Mouse (Mus musculus): ENCODE results near the gene Gm13278. TPM values are rescaled to one million over a fixed set of nuclear protein-coding genes. Genes with fewer than 3 reads are reported as not detected.
"Not testable (repeated sequence)": the region's sequence is repeated elsewhere in the genome, so short reads cannot be mapped to it uniquely, and the experiment has no call there.

The Gm13278 gene
- polyA plus RNA-seq (2014; fragmentation: Nextera tagmentation; extraction: Ambion mirVana): not detected in 2 replicates

- not testable (repeated sequence) for H3K27me3 ChIP-seq (ENCODE audit: insufficient read depth, low read length); ATAC-seq (ENCODE audit: insufficient read depth); DNase-seq; H3K36me3 ChIP-seq (ENCODE audit: insufficient read depth); H3K9ac ChIP-seq; H3K9me3 ChIP-seq (ENCODE audit: low read depth, low read length); H3K4me2 ChIP-seq; H3K4me3 ChIP-seq (ENCODE audit: low read depth, low read length); H3K4me1 ChIP-seq (ENCODE audit: insufficient read depth); H3K27ac ChIP-seq (ENCODE audit: low read depth)
- no CpG with 5 or more reads among the region's 28 CpGs for WGBS
Measured at GRCm38 (mm10) chr4:88791250-88791649, at the start of gene Gm13278. Gene Gm13278, plus strand, starts transcription at chr4:88791550.

GRCm38 (mm10) chr4:88742771-88743371 lies 48.5 kb upstream of the Gm13278 start:
- Histone ChIP-seq H3K36me3 (ENCODE audit: insufficient read depth) (no peaks in the 10 kb centered on the region), H3K4me1 (ENCODE audit: insufficient read depth) (peaks cover 5% of the 10 kb centered on the region; the same call in 1 of the 2 replicates), H3K4me3 (ENCODE audit: low read depth, low read length) (no peak overlapping the region), H3K9ac (no peak overlapping the region), H3K27me3 (ENCODE audit: insufficient read depth, low read length) (no peaks in the 10 kb centered on the region), H3K9me3 (ENCODE audit: low read depth, low read length) (no peaks in the 10 kb centered on the region), H3K27ac (ENCODE audit: low read depth) (no peak overlapping the region), H3K4me2 (no peak overlapping the region)
- TF ChIP-seq CTCF (IDR thresholded peaks at IDR 0.05; ENCODE audit: low read depth): peak; percentile 42
- no peak for ATAC-seq (ENCODE audit: insufficient read depth)
- 53% methylated on average over 7 of the region's 7 CpGs for WGBS
- peak; percentile 58 for DNase-seq

GRCm38 (mm10) chr4:88744207-88744606 lies 47.1 kb upstream of the Gm13278 start:
- no peak overlapping the region for H3K4me2 ChIP-seq
- H3K27ac ChIP-seq (ENCODE audit: low read depth): no peak overlapping the region
- H3K9me3 ChIP-seq (ENCODE audit: low read depth, low read length): no peaks in the 10 kb centered on the region
- no peak overlapping the region for H3K4me3 ChIP-seq (ENCODE audit: low read depth, low read length)
- no peaks in the 10 kb centered on the region for H3K36me3 ChIP-seq (ENCODE audit: insufficient read depth)
- H3K4me1 ChIP-seq (ENCODE audit: insufficient read depth): peaks cover 5% of the 10 kb centered on the region; the same call in 1 of the 2 replicates
- DNase-seq (no peak), ATAC-seq (ENCODE audit: insufficient read depth) (no peak; the same call in 1 of the 2 replicates)
- no peaks in the 10 kb centered on the region for H3K27me3 ChIP-seq (ENCODE audit: insufficient read depth, low read length)
- no peak overlapping the region for H3K9ac ChIP-seq
- no peak for TF ChIP-seq CTCF (IDR thresholded peaks at IDR 0.05; ENCODE audit: low read depth)
- WGBS: 69% methylated on average over 3 of the region's 3 CpGs

GRCm38 (mm10) chr4:88749926-88750325 lies 41.4 kb upstream of the Gm13278 start:
- H3K9me3 ChIP-seq (ENCODE audit: low read depth, low read length): no peaks in the 10 kb centered on the region
- WGBS: 49% methylated on average over 6 of the region's 6 CpGs
- H3K27me3 ChIP-seq (ENCODE audit: insufficient read depth, low read length): no peaks in the 10 kb centered on the region
- DNase-seq (no peak), ATAC-seq (ENCODE audit: insufficient read depth) (no peak)
- H3K27ac ChIP-seq (ENCODE audit: low read depth): no peak overlapping the region
- no peak for TF ChIP-seq CTCF (IDR thresholded peaks at IDR 0.05; ENCODE audit: low read depth)
- no peak overlapping the region for H3K9ac ChIP-seq
- no peak overlapping the region for H3K4me2 ChIP-seq
- H3K4me1 ChIP-seq (ENCODE audit: insufficient read depth): no peaks in the 10 kb centered on the region
- no peaks in the 10 kb centered on the region for H3K36me3 ChIP-seq (ENCODE audit: insufficient read depth)
- no peak overlapping the region for H3K4me3 ChIP-seq (ENCODE audit: low read depth, low read length)

- H3K4me3 ChIP-seq (ENCODE audit: low read depth, low read length); H3K9me3 ChIP-seq (ENCODE audit: low read depth, low read length); H3K27ac ChIP-seq (ENCODE audit: low read depth); H3K4me1 ChIP-seq (ENCODE audit: insufficient read depth); DNase-seq; H3K27me3 ChIP-seq (ENCODE audit: insufficient read depth, low read length); H3K9ac ChIP-seq; H3K36me3 ChIP-seq (ENCODE audit: insufficient read depth); H3K4me2 ChIP-seq; ATAC-seq (ENCODE audit: insufficient read depth): not testable (repeated sequence)
- TF ChIP-seq CTCF (IDR thresholded peaks at IDR 0.05; ENCODE audit: low read depth): 0 out of 2 replicates have a peak, but pooled peaks have one; percentile 16
- WGBS: 73% methylated on average over 15 of the region's 15 CpGs
Measured at GRCm38 (mm10) chr4:88754818-88755340, 36.5 kb upstream of the Gm13278 start, which contains the start of gene Gm13271. Gene Gm13271, plus strand, starts transcription at chr4:88754868.

- H3K27ac ChIP-seq (ENCODE audit: low read depth): peak overlapping the region; percentile 97
- H3K27me3 ChIP-seq (ENCODE audit: insufficient read depth, low read length); H3K36me3 ChIP-seq (ENCODE audit: insufficient read depth); H3K9me3 ChIP-seq (ENCODE audit: low read depth, low read length); H3K4me1 ChIP-seq (ENCODE audit: insufficient read depth); ATAC-seq (ENCODE audit: insufficient read depth): not testable (repeated sequence)
- peak; percentile 48 for DNase-seq
- H3K4me2 ChIP-seq: peak overlapping the region; percentile 68
- H3K4me3 ChIP-seq (ENCODE audit: low read depth, low read length): peak overlapping the region; percentile 46
- WGBS: 9% methylated on average over 28 of the region's 31 CpGs
- peak overlapping the region; percentile 67 for H3K9ac ChIP-seq
Measured at GRCm38 (mm10) chr4:88756581-88757513, 34.5 kb upstream of the Gm13278 start.

GRCm38 (mm10) chr4:88757628-88758031 lies 33.7 kb upstream of the Gm13278 start:
- TF ChIP-seq CTCF (IDR thresholded peaks at IDR 0.05; ENCODE audit: low read depth): peak; percentile 85
- H3K27me3 ChIP-seq (ENCODE audit: insufficient read depth, low read length); H3K9me3 ChIP-seq (ENCODE audit: low read depth, low read length); H3K4me1 ChIP-seq (ENCODE audit: insufficient read depth); H3K36me3 ChIP-seq (ENCODE audit: insufficient read depth): not testable (repeated sequence)
- DNase-seq (peak; percentile 94), ATAC-seq (ENCODE audit: insufficient read depth) (peak; percentile 100)
- Histone ChIP-seq H3K4me2 (peak overlapping the region; percentile 68), H3K27ac (ENCODE audit: low read depth) (peak overlapping the region; percentile 97), H3K9ac (peak overlapping the region; percentile 67; the same call in 1 of the 2 replicates), H3K4me3 (ENCODE audit: low read depth, low read length) (peak overlapping the region; percentile 46)
- 0% methylated on average over 14 of the region's 21 CpGs for WGBS

GRCm38 (mm10) chr4:88758751-88759150 lies 32.6 kb upstream of the Gm13278 start:
- not testable (repeated sequence) for H3K9ac ChIP-seq; H3K27ac ChIP-seq (ENCODE audit: low read depth); ATAC-seq (ENCODE audit: insufficient read depth); H3K4me2 ChIP-seq; H3K27me3 ChIP-seq (ENCODE audit: insufficient read depth, low read length); H3K9me3 ChIP-seq (ENCODE audit: low read depth, low read length); H3K36me3 ChIP-seq (ENCODE audit: insufficient read depth); H3K4me1 ChIP-seq (ENCODE audit: insufficient read depth); H3K4me3 ChIP-seq (ENCODE audit: low read depth, low read length); DNase-seq
- WGBS: 90% methylated on average over 9 of the region's 9 CpGs

GRCm38 (mm10) chr4:88759610-88760268 lies 31.6 kb upstream of the Gm13278 start, which contains the start of gene Gm13283:
Gene Gm13283, plus strand, starts transcription at chr4:88760119.
- not testable (repeated sequence) for H3K9ac ChIP-seq
- H3K27ac ChIP-seq (ENCODE audit: low read depth): peak within 1 kb of the TSS; percentile 50; the same call in 1 of the 2 replicates

More at GRCm38 (mm10) chr4:88759610-88760268, 31.6 kb upstream of the Gm13278 start, which contains the start of gene Gm13283:
- not testable (repeated sequence) for H3K27me3 ChIP-seq (ENCODE audit: insufficient read depth, low read length); H3K9me3 ChIP-seq (ENCODE audit: low read depth, low read length); H3K4me1 ChIP-seq (ENCODE audit: insufficient read depth); H3K36me3 ChIP-seq (ENCODE audit: insufficient read depth); ATAC-seq (ENCODE audit: insufficient read depth); DNase-seq
- Histone ChIP-seq H3K4me3 (ENCODE audit: low read depth, low read length) (peak within 1 kb of the TSS; percentile 22; the same call in 1 of the 2 replicates), H3K4me2 (peak within 1 kb of the TSS; percentile 48; the same call in 1 of the 2 replicates)
- 19% methylated on average over 8 of the region's 14 CpGs for WGBS
